Mouse (Mus musculus): ENCODE results near the gene Gpr171. TPM values are rescaled to one million over a fixed set of nuclear protein-coding genes. Genes with fewer than 3 reads are reported as not detected.
A peak's percentile ranks its signal among the peaks of the same experiment; 100 is the strongest.

Gpr171 gene
- polyA plus RNA-seq, 1 experiment from 2014 or later, result 1.2 TPM

GRCm38 (mm10) chr3:59066558-59067294, 34.9 kb downstream of the Gpr171 start:
- ATAC-seq (ENCODE audit: insufficient number of reproducible peaks, insufficient read depth, low FRiP score, low read depth), result no peak
- Histone ChIP-seq H3K9me3 (ENCODE audit: control insufficient read depth, low read length) (no peaks in the 10 kb centered on the region), H3K4me2 (ENCODE audit: low read length) (no peak overlapping the region), H3K4me3 (ENCODE audit: control insufficient read depth in 1 of 2, insufficient read depth in 1 of 2, low read depth in 1 of 2, low read length in 2 of 2) (no peak overlapping the region), H3K9ac (ENCODE audit: low read length) (no peak overlapping the region), H3K27ac (replicated peaks in 1 of 2; ENCODE audit: control insufficient read depth in 1 of 2, insufficient read depth in 1 of 2, low read depth in 2 of 2, low read length in 2 of 2) (no peak overlapping the region), H3K36me3 (ENCODE audit: control insufficient read depth, insufficient read depth, low read length) (no peaks in the 10 kb centered on the region), H3K27me3 (ENCODE audit: control insufficient read depth, insufficient read depth, low read length) (no peaks in the 10 kb centered on the region), H3K4me1 (ENCODE audit: control insufficient read depth in 2 of 2, insufficient read depth in 2 of 2, low read length in 2 of 2) (peaks cover 0 to 2% of the 10 kb centered on the region in 2 experiments; a peak in 1 of 4 replicates)
- WGBS, result 77% methylated on average over 8 of the region's 8 CpGs

- no peaks in the 10 kb centered on the region for H3K27me3 ChIP-seq (ENCODE audit: control insufficient read depth, insufficient read depth, low read length)
- peaks cover 0 to 2% of the 10 kb centered on the region in 2 experiments; a peak in 1 of 4 replicates for H3K4me1 ChIP-seq (ENCODE audit: control insufficient read depth in 2 of 2, insufficient read depth in 2 of 2, low read length in 2 of 2)
- H3K27ac ChIP-seq (replicated peaks in 1 of 2; ENCODE audit: control insufficient read depth in 1 of 2, insufficient read depth in 1 of 2, low read depth in 2 of 2, low read length in 2 of 2), result no peak overlapping the region
- no peak for ATAC-seq (ENCODE audit: insufficient number of reproducible peaks, insufficient read depth, low FRiP score, low read depth)
- WGBS, result 79% methylated on average over 3 of the region's 3 CpGs
- H3K9me3 ChIP-seq (ENCODE audit: control insufficient read depth, low read length), result no peaks in the 10 kb centered on the region
- no peaks in the 10 kb centered on the region for H3K36me3 ChIP-seq (ENCODE audit: control insufficient read depth, insufficient read depth, low read length)
- H3K4me2 ChIP-seq (ENCODE audit: low read length), result no peak overlapping the region
- H3K9ac ChIP-seq (ENCODE audit: low read length), result no peak overlapping the region
- no peak overlapping the region for H3K4me3 ChIP-seq (ENCODE audit: control insufficient read depth in 1 of 2, insufficient read depth in 1 of 2, low read depth in 1 of 2, low read length in 2 of 2)
Measured at GRCm38 (mm10) chr3:59065937-59066336, 35.7 kb downstream of the Gpr171 start.

GRCm38 (mm10) chr3:59063431-59063830, 38.2 kb downstream of the Gpr171 start:
- no peak overlapping the region for H3K4me2 ChIP-seq (ENCODE audit: low read length)
- H3K36me3 ChIP-seq (ENCODE audit: control insufficient read depth, insufficient read depth, low read length), result no peaks in the 10 kb centered on the region
- H3K27ac ChIP-seq (replicated peaks in 1 of 2; ENCODE audit: control insufficient read depth in 1 of 2, insufficient read depth in 1 of 2, low read depth in 2 of 2, low read length in 2 of 2), result no peak overlapping the region
- H3K4me3 ChIP-seq (ENCODE audit: control insufficient read depth in 1 of 2, insufficient read depth in 1 of 2, low read depth in 1 of 2, low read length in 2 of 2), result no peak overlapping the region
- ATAC-seq (ENCODE audit: insufficient number of reproducible peaks, insufficient read depth, low FRiP score, low read depth), result no peak
- WGBS, result 87% methylated on average over 4 of the region's 4 CpGs
- no peaks in the 10 kb centered on the region for H3K27me3 ChIP-seq (ENCODE audit: control insufficient read depth, insufficient read depth, low read length)
- no peaks in the 10 kb centered on the region for H3K9me3 ChIP-seq (ENCODE audit: control insufficient read depth, low read length)
- H3K9ac ChIP-seq (ENCODE audit: low read length), result no peak overlapping the region
- peaks cover 5 to 6% of the 10 kb centered on the region in 2 experiments; a peak in 3 of 4 replicates for H3K4me1 ChIP-seq (ENCODE audit: control insufficient read depth in 2 of 2, insufficient read depth in 2 of 2, low read length in 2 of 2)

- Histone ChIP-seq H3K27ac (replicated peaks in 1 of 2; ENCODE audit: control insufficient read depth in 1 of 2, insufficient read depth in 1 of 2, low read depth in 2 of 2, low read length in 2 of 2) (no peak overlapping the region), H3K4me3 (ENCODE audit: control insufficient read depth in 1 of 2, insufficient read depth in 1 of 2, low read depth in 1 of 2, low read length in 2 of 2) (no peak overlapping the region), H3K4me2 (ENCODE audit: low read length) (no peak overlapping the region), H3K4me1 (ENCODE audit: control insufficient read depth in 2 of 2, insufficient read depth in 2 of 2, low read length in 2 of 2) (peaks cover 5 to 7% of the 10 kb centered on the region in 2 experiments; a peak in 3 of 4 replicates), H3K9me3 (ENCODE audit: control insufficient read depth, low read length) (no peaks in the 10 kb centered on the region), H3K27me3 (ENCODE audit: control insufficient read depth, insufficient read depth, low read length) (no peaks in the 10 kb centered on the region), H3K9ac (ENCODE audit: low read length) (no peak overlapping the region), H3K36me3 (ENCODE audit: control insufficient read depth, insufficient read depth, low read length) (no peaks in the 10 kb centered on the region)
- ATAC-seq (ENCODE audit: insufficient number of reproducible peaks, insufficient read depth, low FRiP score, low read depth), result no peak
- 79% methylated on average over 5 of the region's 5 CpGs for whole genome bisulfite sequencing
Measured at GRCm38 (mm10) chr3:59062141-59062540, 39.5 kb downstream of the Gpr171 start.

GRCm38 (mm10) chr3:59060131-59060530, 41.5 kb downstream of the Gpr171 start:
- peaks cover 3 to 8% of the 10 kb centered on the region in 2 experiments for H3K4me1 ChIP-seq (ENCODE audit: control insufficient read depth in 2 of 2, insufficient read depth in 2 of 2, low read length in 2 of 2)
- no peaks in the 10 kb centered on the region for H3K36me3 ChIP-seq (ENCODE audit: control insufficient read depth, insufficient read depth, low read length)
- no peak overlapping the region for H3K4me3 ChIP-seq (ENCODE audit: control insufficient read depth in 1 of 2, insufficient read depth in 1 of 2, low read depth in 1 of 2, low read length in 2 of 2)
- WGBS, result 83% methylated on average over 7 of the region's 7 CpGs
- H3K9ac ChIP-seq (ENCODE audit: low read length), result no peak overlapping the region
- no peaks in the 10 kb centered on the region for H3K27me3 ChIP-seq (ENCODE audit: control insufficient read depth, insufficient read depth, low read length)
- H3K27ac ChIP-seq (replicated peaks in 1 of 2; ENCODE audit: control insufficient read depth in 1 of 2, insufficient read depth in 1 of 2, low read depth in 2 of 2, low read length in 2 of 2), result no peak overlapping the region
- H3K4me2 ChIP-seq (ENCODE audit: low read length), result no peak overlapping the region
- no peak for ATAC-seq (ENCODE audit: insufficient number of reproducible peaks, insufficient read depth, low FRiP score, low read depth)
- H3K9me3 ChIP-seq (ENCODE audit: control insufficient read depth, low read length), result no peaks in the 10 kb centered on the region

GRCm38 (mm10) chr3:59059022-59059541, 42.5 kb downstream of the Gpr171 start:
- Histone ChIP-seq H3K27me3 (ENCODE audit: control insufficient read depth, insufficient read depth, low read length) (no peaks in the 10 kb centered on the region), H3K36me3 (ENCODE audit: control insufficient read depth, insufficient read depth, low read length) (no peaks in the 10 kb centered on the region), H3K4me2 (ENCODE audit: low read length) (peak overlapping the region; percentile 53), H3K4me1 (ENCODE audit: control insufficient read depth in 2 of 2, insufficient read depth in 2 of 2, low read length in 2 of 2) (peaks cover 6 to 13% of the 10 kb centered on the region in 2 experiments), H3K4me3 (ENCODE audit: control insufficient read depth in 1 of 2, insufficient read depth in 1 of 2, low read depth in 1 of 2, low read length in 2 of 2) (peak overlapping the region; percentile 15; a peak in 2 of 4 replicates), H3K27ac (replicated peaks in 1 of 2; ENCODE audit: control insufficient read depth in 1 of 2, insufficient read depth in 1 of 2, low read depth in 2 of 2, low read length in 2 of 2) (0 out of 4 replicates have a peak overlapping the region, but pooled peaks of 1 of the 2 experiments have one; percentile 19), H3K9ac (ENCODE audit: low read length) (no peak overlapping the region), H3K9me3 (ENCODE audit: control insufficient read depth, low read length) (no peaks in the 10 kb centered on the region)
- under 1% methylated on average over 7 of the region's 7 CpGs for WGBS
- ATAC-seq (ENCODE audit: insufficient number of reproducible peaks, insufficient read depth, low FRiP score, low read depth), result peak; percentile 31; the same call in 1 of the 2 replicates

GRCm38 (mm10) chr3:59054834-59055535, 46.6 kb downstream of the Gpr171 start:
- no peak overlapping the region for H3K9ac ChIP-seq (ENCODE audit: low read length)
- H3K36me3 ChIP-seq (ENCODE audit: control insufficient read depth, insufficient read depth, low read length), result no peaks in the 10 kb centered on the region
- H3K4me3 ChIP-seq (ENCODE audit: control insufficient read depth in 1 of 2, insufficient read depth in 1 of 2, low read depth in 1 of 2, low read length in 2 of 2), result no peak overlapping the region
- 53% methylated on average over 17 of the region's 17 CpGs for WGBS
- 0 out of 2 replicates have a peak overlapping the region, but pooled peaks have one; percentile 13 for H3K4me2 ChIP-seq (ENCODE audit: low read length)
- no peaks in the 10 kb centered on the region for H3K9me3 ChIP-seq (ENCODE audit: control insufficient read depth, low read length)
- H3K4me1 ChIP-seq (ENCODE audit: control insufficient read depth in 2 of 2, insufficient read depth in 2 of 2, low read length in 2 of 2), result peaks cover 6 to 13% of the 10 kb centered on the region in 2 experiments
- ATAC-seq (ENCODE audit: insufficient number of reproducible peaks, insufficient read depth, low FRiP score, low read depth), result no peak
- H3K27ac ChIP-seq (replicated peaks in 1 of 2; ENCODE audit: control insufficient read depth in 1 of 2, insufficient read depth in 1 of 2, low read depth in 2 of 2, low read length in 2 of 2), result no peak overlapping the region
- no peaks in the 10 kb centered on the region for H3K27me3 ChIP-seq (ENCODE audit: control insufficient read depth, insufficient read depth, low read length)

Data from heart, embryonic 14.5 days (tissue).